Mouse (Mus musculus) T-cell, adult 2 months (primary cell): ENCODE results near the gene St6galnac3.

Source experiments
- DNase-seq: peaks from one replicate; pipeline ENCODE4 v3.0.0; 2022; ENCODE audit warnings: low spot score

The St6galnac3 gene

DNA sequence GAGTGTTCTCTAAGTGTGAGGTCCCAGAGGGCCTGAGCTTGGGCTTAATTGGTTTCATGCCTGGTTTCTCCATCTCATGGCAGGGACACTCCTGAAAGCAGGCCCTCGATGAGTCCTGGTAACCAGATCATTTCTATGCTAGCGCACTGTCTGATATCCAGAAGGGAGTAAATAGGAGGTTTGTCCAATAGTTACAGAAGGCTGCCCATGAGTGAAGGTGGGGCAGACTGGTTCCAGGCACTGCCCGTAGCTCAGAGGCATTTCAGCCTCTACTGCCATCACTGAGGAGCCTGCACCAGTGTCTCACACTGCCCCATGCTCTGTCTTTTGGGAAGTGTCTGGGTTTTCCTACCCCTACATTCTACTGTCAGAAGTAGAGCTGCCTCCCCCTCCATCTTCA is 72.1 kb downstream of the St6galnac3 start:
- no peak for DNase-seq

DNA sequence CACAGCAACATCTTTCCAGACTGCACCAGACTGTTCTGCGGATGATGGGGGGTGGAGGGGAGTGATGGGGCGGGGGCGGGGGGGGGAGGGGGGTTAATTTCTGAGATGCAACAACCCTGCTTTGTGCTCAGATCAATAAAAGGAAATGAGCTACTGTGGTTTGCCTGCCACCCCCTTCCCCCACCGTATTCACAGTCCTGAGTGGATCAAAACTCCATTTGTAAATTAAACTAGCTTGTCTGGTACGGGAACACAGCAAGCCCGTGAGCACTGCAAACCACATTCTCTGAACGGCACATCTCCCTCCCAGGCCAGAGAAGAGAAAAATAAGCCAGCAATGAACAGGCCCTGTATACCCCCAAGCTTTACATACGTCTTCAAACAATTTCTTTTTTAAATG is 76.3 kb downstream of the St6galnac3 start:
- DNase-seq = no peak

DNA sequence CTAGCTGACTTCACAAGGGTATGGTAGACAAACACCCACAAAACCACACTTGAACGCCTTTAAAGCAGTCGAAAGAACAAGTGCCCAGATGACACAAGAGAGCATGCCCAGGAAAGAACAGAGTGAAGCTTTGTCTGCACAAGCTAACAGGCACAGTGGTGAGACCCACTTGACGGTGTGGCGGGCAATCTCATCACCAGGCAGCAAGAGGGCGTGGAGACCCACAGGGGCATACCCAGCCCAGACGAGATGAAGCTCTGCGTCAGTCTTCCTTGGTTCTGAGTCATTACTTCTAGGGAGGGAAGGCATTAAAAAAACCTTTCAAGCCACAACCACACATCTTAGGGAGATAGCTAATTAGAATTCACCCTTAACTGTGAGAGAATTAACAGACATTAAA is 79.2 kb downstream of the St6galnac3 start:
- no peak for DNase-seq

DNA sequence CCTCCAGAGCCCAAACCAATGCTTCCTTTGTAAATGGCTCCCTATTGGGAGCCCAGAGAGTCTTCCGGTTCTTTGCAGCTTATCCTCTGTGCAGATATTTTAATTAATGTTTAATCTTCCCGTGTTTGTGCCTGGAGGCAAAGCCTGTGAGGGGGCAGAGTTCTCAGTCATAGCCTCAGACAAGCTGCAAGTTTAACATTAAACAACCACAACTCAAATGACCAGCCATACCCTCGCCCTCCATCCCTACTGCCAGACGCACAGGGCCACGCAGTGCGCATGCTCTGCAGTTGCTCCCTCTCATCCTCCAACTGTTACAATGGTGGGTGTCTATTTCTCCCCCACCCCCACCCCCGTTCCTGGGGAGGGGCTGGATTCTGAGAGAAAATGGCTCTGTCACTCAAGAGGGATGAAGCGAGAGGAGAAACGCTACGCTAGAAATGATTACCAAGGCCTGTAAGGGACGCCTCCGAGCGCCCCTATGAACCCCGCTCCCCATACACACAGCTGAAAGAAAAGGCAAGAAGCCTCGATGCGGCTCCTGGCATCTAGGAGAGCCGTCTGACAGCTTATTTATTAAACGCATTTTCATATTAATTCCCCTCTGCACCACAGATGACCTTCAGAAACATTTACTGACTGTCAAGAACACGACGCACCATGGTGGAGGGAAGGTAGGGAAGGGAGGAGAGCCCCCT is 81.0 kb downstream of the St6galnac3 start:
- DNase-seq = no peak

DNA sequence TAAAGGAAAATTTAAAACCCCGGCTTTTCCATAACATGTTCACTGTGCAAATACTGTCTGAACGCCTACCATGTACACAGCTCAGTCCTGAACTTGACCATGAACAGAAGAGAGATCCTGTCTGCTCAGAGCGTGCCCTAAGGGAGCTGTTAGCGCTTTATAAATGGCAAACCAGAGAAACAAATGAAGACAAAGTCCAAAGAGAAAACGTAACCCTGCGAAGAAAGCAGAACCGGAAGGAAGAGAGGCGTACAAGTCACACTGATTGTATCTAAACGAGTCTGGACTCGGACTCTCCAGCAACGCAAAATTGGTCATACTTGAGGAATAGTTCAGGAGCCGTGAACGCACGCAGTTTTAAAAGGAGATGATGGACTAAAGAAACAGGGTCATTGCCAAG is 82.1 kb downstream of the St6galnac3 start:
- DNase-seq = no peak

DNA sequence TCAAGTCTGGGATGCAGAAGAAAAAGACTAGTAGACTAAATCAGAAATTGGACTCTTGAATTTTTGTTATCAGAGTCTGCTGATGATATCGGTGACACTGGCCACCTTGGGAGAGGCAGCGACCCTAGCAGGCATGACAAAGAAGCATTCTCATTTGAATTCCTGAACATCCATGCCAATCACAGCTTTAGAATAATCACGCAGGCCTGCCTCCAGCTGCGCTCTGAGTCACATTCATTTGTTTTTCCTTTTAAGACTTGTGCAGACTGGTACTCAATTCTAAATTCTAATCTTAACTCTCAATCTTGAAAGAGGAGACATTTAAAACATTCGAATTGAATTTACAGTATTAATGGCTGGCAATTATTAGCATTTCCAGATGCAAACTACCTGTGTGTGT is 83.2 kb downstream of the St6galnac3 start:
- DNase-seq = no peak

DNA sequence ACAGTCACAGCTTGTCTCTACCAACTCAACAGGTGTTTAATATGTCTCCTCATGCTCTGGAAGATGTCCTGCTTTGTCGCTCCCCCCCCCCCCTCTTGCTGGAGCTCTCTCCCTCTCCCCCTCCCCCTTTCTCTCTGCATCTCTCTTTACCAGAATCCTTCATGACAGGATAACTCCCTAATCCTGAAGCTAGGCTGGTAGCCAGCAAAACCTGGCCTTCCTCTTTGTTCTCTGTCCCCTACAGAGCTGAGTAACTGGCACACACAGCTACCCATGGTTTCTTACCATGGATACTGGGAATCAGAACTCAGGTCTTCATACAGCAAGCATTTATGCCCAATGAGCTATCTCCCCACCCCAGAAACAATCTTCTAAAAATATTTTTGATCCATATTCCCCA is 87.6 kb downstream of the St6galnac3 start:
- no peak for DNase-seq

DNA sequence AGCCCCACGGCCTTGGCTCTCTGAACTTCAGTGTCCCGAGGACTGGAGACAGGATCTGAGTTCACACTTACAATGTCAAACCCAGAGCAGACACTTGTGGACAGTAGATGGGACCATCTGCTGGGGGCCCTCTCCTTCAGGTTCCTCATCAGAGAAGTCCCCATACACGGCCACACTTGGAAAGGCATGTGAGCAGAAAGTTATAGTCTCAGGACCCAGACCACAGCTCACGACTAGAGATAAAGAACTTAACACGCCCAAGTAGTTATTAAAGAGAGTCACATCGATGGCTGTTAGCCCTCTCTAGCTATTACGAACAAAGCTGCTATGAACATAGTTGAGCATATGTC is 88.2 kb downstream of the St6galnac3 start:
- no peak for DNase-seq

DNA sequence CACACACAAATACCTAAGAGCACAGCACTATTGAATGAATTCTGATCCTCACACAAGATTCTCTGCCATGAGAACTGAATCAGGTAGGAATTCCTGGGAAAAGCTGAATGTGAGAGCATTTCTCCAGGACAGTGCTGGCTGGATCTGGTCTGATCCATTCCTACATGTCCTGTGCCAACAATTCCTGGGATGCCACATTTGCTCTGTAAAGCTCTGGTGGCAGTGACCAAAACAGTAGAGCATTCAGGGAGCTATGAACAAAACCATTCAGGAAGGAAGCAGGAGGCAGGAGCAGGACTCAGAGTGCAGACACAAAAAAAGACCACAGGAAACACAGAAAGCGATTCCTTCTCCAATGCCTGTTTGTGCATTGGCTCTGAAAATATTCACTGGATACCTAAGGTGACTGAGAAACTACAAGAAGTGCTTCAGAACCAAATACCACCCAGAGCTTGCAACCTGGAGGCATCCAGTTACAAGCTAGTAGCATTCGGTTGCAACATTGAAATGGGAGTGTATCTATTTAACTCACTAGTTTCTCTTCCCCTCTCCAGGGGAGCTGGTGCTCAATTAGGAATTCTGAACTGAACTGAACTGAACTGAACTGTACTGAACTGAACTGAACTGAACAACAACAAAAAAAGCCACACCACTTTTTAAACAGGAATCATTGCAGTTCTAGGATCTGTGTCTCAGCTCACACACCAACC is 88.7 kb downstream of the St6galnac3 start:
- no peak for DNase-seq

DNA sequence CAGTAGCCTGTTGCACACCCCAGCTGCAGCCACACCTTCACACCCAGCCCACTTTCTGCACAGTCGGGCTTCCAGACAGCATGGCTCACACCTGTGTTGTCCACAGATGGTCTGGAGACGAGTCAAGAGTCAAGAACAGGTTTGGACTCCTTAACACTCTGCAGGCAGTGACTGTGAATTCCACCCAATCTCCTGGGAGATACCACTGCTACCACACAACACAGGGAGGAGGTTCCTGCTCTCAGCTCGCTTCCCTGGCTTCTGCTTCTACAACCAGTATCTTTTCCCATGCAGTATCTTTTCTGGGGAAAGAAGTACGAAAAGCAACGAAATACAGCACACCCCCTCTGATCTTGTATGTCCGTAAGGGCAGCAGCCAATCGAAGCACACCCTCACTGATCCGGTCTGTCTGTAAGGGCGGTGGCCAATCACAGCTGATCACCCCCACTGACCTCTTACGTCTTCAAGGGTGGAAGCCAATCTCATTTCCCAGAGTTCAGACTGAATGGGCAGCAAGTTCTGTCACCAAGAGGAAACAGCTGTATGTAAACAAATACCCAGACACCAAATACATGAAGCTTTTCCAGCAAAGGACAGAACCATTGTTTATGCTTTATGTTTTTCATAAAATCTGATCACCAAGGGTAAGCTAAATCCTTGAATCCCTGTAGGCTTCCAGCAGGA is 92.8 kb downstream of the St6galnac3 start:
- no peak for DNase-seq

DNA sequence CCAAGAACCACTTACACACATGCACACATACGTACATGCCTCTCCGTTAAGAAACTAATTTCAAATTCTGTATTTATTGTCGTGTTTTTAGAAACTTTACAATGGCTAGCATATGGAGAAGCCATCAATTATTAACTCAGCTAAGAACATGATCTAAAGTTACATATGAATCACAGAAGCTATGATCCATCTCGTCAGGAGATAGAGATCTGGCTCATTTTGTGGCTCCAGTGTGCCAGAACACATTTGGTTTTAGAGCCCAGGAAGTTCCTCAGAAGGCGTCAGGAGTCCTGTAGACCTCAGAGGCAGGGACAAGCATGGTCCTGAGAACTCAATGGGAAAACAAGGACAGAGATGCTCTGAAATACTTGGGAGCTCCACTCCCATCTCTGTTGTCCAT is 98.7 kb downstream of the St6galnac3 start:
- no peak for DNase-seq

DNA sequence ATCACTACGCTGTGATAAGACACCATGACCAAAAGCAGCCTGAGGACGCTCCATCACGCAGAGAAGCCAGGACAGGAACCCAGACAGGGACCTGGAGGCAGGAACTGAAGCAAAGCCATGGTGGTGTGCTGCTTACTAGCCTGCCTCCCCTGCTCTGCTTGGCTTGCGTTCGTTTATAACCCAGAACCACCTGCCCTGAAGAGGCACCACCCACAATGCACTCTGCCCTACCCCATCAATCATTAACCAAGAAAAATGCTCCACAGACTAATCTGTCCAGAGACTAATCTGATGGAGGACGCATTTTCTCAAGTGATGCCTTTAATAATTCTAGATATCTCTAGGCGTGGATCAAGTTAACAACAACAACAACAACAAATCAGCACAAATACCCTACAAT is 106.0 kb downstream of the St6galnac3 start:
- no peak for DNase-seq

DNA sequence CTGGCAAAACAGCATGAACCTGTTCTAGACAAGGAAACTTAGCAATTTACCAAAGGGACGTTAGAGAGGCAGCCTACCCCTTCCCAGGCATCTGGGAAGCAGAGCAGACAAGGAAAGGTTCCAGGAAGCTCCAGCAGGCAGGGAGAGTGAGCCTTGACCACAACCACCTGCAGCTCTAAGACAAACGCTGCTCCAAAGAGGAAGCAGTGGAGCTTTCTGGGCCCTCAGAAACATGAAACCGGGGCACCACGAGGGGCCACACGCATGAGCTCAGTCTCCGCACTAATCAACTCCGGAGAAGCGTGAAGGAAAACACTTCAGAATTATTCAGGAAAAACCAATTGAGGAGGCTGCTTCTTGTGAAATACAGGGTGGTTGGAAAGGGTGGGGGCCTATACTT is 108.1 kb downstream of the St6galnac3 start:
- no peak for DNase-seq

DNA sequence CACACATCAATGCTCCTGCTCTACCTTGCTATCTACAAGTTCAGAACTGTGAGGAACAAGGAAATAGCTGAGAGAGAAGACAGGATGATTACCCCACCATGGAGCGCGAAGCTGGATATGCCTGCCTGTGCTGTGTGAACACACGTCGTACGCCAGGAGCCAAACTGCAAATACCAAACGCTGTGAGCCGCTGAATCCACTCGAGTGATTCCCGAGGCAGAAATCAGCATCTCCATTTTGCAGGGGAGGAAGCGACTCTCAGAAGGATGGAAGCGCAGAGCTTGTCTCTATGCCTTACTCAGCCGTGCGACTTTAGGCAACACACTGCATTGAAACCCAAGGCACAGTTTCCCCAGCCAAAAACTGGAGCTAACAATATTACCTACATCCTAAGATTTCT is 114.7 kb downstream of the St6galnac3 start:
- no peak for DNase-seq

DNA sequence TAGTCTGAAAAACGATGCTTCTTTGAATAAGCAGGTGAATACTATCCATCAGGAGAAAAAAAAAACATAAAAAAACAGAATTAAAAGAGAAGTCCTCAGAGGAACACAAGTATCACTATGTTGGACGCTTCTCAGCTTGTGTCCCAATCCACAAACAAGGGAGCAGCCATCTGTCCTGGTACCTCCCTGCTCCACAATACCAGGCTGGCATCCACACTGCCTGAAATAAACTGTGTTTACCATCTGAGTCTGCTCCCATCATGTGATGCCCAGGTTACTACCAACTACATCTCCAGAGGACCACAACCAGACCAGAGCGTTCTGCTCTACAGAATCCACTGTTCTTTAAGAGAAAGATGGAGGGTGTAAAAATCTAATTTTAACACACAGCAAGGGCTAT is 118.6 kb downstream of the St6galnac3 start:
- no peak for DNase-seq

DNA sequence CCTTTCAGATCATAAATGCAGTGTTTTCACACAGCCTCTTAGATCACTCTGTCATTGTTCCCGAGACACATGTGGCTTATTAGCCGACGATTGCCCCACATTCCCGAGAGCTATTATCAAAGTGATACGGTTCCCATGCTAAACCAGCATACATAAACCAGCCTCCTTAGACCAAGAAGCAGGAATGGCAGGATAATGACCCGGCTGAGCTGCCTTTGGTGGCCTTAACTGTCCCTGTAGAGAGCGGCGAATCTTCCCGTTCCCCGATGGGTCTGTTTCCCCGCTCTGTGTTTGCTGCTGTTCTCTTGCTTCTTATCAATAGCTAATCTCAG is 119.2 kb downstream of the St6galnac3 start:
- no peak for DNase-seq

DNA sequence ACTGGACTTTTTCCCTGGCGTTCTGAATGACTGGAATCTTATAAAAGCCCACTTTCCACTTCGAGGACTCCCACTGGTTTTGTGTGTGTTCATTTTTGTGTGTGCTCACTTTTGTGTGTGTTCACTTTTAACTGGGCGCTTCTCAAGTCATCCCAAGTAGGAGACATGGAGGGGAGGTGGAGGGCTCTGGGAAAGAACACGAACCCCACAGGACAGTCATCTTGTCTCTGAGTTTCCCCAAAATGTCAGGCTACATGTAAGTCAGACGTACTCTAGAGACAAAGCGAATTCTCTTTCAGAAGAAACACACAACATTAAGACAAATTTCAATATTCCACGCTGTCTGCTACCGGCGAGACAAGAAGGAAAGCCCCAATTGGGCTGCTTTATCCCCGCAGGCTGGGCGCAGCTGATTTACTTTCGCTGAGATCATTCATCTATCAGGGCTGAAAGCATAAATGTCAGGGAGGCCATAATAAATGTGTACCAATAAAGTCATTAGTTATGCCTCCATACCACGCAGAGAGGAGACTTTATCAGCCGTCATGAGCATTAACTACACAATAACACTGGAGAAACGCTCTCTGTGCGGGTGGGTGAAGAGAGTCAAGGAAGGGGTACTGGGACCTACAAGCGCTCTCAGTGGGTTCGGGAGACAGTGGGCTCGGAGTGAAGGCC is 119.7 kb downstream of the St6galnac3 start:
- DNase-seq = no peak

DNA sequence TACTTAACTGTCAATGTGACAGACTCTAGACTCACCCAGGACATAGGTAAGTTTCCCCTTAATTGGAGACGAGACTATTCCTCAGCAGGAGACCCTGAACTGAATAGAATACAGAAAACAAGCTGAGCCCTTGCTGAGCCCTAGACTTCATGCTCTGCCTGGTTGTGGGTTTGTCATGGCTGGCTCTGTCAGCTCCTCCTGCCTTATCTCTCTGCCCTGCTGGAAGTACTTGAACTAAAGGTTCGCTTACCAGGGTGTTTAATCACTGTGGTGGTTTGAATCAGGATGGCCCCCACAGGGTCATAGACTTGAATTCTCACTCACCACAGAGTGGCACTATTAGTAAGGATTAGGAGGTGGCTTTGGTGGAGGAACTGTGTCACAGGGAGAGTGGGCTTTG is 125.8 kb downstream of the St6galnac3 start:
- no peak for DNase-seq

DNA sequence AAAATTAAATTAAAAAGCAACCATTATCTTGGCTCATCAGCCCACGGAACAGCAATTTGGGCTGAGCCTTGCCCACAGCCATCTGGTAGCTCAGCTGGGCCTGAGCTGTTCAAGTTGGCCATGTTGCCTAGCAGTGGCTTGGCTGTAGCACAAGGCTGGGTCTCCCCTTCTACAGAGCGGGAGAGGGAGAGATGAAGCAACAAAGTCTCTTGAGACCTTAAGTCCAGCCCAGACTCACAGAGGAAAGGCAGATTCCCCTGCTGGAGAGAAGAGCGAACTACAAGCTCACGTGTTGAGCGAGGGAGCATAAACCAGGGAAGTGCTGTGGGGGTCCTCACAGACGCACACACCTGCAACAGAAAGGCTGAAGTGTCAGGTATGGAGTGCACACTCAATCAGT is 126.3 kb downstream of the St6galnac3 start:
- DNase-seq = no peak

DNA sequence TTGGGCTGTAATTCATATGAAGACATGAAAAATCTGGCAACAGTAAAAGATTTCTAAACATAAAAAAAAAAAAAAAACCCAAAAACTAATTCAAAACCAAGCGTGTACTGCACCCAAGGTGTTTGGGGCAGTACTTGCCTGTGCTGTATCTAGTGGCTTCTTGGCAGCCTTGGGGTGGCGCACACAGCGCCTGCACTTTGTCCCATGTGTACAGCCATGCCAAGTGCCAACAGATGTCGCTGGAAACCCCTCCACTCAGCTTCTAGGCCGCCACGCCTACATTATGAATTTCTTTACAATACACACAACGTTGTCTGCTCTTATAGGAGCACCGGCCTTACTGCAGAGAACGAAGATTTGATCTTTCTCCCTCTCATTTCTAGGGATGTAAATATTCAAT is 130.4 kb downstream of the St6galnac3 start:
- no peak for DNase-seq

DNA sequence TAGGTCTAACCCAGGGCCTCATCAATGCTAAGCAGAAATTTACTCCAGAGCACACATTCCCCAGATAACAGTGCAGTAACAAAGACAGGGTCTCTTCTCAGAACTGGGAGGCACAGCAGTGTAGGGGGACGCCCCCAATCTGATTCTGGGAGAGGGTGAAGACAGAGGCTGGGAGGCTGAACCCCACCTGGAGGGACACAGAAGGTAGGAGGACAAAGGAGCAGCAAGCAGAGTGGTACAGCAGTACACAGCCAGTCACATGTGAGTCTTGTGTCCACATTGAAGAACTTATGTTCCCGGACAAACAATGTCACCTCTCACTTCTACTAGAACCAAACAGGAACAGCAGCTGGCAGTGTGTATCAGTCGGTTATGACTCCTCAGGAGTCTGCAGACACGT is 131.0 kb downstream of the St6galnac3 start:
- no peak for DNase-seq

DNA sequence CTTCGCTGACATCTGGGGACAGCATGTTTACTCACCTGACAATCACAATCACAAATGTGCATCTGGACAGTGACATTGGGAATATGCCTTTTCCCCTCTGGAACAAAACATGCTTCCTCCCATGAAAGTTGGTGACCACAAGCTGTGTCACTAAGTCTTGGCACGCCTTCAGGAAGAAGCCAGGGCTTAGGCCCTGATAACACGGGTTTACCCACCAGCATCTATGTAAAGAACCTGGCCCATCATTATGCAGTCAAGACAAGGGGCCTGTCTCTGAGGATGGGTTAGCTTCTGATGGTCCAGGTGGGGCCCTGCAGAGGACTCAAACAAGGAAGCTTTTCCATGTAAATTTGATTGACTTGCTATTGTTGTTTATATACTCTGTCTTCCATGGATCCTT is 131.9 kb downstream of the St6galnac3 start:
- no peak for DNase-seq

DNA sequence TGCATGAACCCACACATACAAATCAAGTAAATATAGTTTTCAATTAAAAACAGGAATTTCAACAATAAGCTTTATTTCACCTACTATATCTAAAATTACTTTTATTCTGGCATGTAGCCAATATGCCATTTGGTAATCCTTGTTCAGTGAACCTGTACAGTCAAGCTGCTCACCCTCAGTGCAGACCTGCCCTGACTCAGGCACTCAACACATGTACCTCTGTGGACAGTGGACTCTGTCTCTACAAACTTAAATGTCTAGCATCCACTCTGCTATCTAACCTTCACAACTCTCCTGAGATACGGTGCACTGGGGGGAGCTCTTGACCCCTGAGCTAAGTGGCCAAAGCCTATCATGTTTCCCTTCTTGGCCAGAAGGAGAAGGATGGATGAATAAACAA is 137.4 kb downstream of the St6galnac3 start:
- DNase-seq = no peak
